Mouse (Mus musculus) spleen, postnatal 36 days (tissue): ENCODE results near the gene Usp2.

Source experiments
- DNase-seq, 2 experiments: peaks; one replicate each; pipeline ENCODE4 v3.0.0; 2022; ENCODE audit warnings: low spot score in 2 of 2, mixed read lengths in 1 of 2

Gene Usp2

DNA sequence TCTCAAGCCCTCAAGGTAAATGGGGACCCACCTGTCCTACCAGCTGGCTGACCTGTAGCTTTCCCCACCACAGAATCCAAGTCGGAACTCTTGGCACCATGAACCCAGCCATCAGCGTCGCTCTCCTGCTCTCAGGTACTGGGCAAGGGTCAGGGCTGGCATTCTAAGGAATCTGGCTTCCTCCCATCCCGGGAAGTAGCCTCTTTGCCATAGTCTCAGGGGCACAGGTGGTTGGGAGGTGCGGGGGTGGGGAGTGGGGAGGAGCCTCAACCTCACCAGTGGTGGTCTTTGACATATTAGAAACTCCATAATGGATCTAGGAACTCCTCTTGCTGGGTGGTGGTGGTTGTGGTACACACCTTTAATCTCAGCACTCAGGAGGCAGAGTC is 20.9 kb upstream of the Usp2 start:
- no peak for DNase-seq

- no peak for DNase-seq
Observed at GRCm38 (mm10) chr9:44046426-44046825, 20.4 kb upstream of the Usp2 start.

- peak in 1 of 2 experiments; percentile 18 for DNase-seq
Observed at GRCm38 (mm10) chr9:44047071-44047470, 19.8 kb upstream of the Usp2 start.

GRCm38 (mm10) chr9:44047571-44048490 is 19.0 kb upstream of the Usp2 start:
- no peak for DNase-seq

DNA sequence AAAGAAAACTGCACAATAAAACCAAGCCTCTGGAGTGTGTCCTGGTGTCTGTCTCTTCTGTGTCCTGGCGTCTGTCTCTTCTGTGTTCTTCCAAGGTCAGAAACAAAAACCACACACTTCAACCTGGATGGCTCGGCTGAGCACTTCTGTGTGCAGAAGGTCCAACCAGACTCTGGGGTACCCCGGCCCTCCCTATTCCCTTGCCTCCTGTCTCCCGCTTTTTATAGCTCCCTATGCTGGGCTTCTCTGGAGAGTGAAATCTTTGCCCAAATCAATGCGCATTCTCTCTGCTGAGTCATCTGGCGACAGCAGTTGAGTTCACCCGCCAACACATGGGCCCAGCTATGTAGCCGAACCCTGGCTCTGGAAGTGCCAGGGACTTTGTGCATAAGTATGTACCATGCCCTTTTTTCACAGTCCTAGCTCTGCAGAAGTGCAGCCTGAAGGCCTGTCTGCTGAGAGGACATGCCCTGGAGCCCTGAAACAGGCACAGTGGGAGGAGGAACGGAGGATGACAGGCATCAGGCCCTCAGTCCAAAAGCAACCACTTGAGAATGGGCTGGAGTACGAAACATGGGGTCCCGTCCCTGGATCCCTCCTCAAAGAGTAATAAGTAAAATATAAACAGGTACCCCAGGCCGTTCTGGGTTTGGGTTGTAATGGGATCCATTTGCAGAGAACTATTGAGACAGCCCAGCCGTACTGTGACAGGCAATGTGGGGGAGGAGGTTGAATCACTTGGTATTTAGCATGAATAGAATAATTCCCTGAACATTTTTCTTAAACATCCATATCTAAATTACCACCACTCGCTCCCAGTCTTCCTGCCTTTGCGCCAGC is 18.1 kb upstream of the Usp2 start:
- DNase-seq, result no peak

- no peak for DNase-seq
Observed at GRCm38 (mm10) chr9:44049381-44050165, 17.2 kb upstream of the Usp2 start.

GRCm38 (mm10) chr9:44052855-44053254 is 14.0 kb upstream of the Usp2 start:
- no peak for DNase-seq

DNA sequence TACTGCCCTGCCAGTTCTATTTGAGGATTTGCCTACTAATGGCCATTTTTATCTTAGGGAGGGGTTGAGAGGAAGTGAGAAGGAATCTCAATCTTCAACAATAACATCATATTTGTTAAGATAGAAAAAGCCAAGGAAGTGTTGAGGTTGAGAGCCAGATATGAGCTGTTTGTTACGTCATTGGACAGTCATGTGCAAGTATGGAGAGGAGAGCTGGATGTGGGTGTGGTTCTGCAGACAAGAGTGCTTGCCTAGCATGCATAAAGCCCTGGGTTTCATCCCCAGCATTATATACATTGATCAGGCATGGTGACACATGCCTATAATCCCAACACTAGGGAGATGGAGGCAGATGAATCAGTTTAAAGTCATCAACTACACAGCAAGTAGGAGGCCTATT is 12.9 kb upstream of the Usp2 start:
- DNase-seq, result no peak

- DNase-seq, result no peak
Observed at GRCm38 (mm10) chr9:44058606-44059005, 8.2 kb upstream of the Usp2 start.

- no peak for DNase-seq
Observed at GRCm38 (mm10) chr9:44065177-44065576, 1.6 kb upstream of the Usp2 start.

DNA sequence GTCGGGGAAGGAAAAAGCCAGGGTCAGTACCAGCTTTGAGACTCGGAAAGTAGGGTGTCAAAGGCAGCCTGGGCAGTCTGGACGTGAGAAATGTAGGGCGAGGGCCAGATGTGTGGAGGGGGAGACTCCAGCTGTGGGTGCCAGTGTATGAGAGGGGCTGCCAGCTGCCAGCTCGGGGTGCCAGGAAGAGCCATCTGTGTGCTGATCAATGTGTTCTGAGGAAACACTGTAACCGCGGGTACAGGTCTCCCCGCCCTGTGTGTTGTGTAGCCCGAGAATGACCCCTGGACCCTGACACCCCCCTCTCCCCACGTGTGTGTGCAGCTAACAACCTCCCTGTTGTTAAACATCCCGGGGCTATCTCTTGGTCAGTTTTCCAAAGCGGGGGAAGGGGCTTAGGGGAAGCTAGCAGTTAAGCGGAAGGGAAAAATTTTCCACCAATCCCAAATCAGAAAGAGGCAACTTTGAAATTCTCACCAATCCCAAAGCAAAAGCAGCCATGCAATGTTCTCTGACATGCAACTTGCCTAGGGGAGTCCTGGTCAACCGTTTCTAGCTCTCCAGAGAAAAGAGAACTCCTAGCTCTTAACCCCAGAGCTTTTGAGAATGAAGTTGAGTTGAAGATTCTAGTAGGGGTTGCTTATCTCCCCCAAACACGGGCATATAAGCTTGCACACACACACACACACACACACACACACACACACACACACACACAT is 579 bp downstream of the Usp2 start:
- no peak for DNase-seq

- no peak for DNase-seq
Observed at GRCm38 (mm10) chr9:44067960-44068330, 1.1 kb downstream of the Usp2 start.

- DNase-seq, result no peak
Observed at GRCm38 (mm10) chr9:44069252-44069651, 2.4 kb downstream of the Usp2 start.

- DNase-seq, result no peak
Observed at GRCm38 (mm10) chr9:44070113-44070843, 3.5 kb downstream of the Usp2 start.

DNA sequence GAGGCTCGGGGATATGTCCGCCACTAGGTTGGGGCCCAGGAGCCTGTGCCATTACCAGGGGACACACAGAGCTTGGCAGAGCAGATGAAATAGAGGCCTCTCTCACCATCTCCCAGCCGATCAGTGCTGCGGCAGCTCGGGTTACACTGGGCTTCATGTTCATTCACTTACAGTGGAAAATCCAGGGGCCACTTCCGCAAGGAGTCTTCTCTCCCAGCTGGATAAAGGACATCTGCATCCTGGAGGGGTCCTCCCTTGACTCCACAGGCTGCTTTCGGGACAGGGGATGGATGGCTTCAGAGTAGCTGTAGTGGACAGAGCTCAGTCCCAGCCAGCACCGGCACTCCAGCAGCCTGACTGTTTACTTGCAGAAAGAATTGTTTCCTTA is 4.0 kb downstream of the Usp2 start:
- DNase-seq, result no peak

DNA sequence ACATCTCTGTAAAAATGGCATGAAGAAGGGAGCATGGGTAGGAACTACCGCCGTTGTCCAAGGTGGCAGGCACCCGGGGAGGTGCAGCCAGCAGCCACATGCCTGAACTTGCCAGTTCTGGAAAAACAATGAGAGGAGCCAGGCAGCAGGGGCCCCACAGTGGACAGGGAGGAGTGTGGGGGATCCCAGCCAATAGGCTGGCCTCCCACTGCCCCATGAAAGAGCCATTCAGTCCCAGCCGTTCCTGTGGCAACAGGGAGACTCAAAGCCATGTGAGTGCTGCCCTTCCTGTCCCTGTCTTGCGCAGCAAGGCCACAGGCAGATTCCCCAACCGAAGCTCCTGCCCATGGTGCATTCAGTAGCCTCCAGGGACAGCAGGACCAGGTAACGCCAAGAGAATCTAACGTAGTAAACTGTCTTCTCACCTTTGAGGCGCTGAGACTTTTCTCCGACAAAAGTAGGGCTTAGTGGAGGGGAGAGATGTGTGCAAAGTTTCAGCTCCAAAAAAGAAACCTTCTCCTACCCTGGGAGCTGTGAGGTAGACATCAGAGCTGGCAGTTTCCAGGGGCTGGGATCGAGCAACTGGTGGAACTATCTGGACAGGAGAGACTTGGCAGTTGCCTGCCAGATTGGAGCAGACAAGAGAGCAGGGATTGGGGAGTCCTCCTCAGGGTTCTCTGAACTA is 5.2 kb downstream of the Usp2 start:
- no peak for DNase-seq

GRCm38 (mm10) chr9:44072599-44072915 is 5.7 kb downstream of the Usp2 start:
- DNase-seq, result no peak

DNA sequence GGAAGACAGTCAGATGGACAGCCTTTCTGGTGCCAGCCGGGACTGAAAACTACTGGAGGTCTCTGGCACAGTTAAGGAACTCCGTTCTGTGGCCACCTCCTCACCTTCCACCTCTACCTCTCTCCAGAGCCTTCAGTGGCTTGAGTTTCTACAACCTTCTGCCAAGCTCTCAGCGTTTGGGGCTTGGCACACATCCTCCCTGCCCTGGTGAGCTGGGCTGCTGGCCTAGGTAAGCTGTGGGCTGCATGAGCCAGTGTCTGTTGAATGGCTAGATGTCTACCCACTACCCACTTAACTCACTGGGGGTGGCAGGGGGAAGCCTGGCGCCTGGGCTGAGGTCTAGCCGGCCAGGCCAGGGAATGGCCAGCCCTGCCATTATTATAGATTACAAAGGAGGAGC is 6.3 kb downstream of the Usp2 start:
- DNase-seq, result no peak

GRCm38 (mm10) chr9:44074395-44075275 is 7.8 kb downstream of the Usp2 start:
- no peak for DNase-seq
